Mouse (Mus musculus): Measurements from ENCODE around the gene Gm43191.

DNA sequence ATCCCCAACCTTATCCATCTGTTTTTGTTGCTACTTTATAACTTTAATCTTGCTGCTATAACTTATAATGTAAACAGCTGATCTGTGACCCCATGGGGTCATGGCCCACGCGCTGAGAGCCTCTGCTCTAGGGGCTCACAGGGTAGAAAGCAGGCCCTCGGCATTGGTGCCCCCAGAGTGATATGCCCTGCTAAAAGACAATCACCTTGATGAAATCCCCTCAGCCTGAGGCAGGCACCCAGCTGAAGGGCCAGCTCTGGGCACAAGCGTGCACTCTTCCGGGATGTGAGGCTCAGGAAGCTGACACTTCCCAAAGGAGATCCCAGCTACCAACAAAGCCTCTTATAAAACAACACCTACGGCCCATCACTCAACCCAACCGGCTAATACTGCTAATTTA lies 42.5 kb downstream of the Gm43191 start:
- TF ChIP-seq CTCF (conservative IDR thresholded peaks at IDR 0.05; ENCODE audit: insufficient read depth, insufficient read length, low read depth, low read length) (no peak), POLR2A (IDR thresholded peaks at IDR 0.05; ENCODE audit: low read depth, low read length) (no peak)
